Mouse (Mus musculus) kidney, adult 2 months (tissue): ENCODE results near the gene Ankrd42. TPM values are rescaled to one million over a fixed set of nuclear protein-coding genes. Genes with fewer than 3 reads are reported as not detected.
A peak's percentile ranks its signal among the peaks of the same experiment; 100 is the strongest.

Experiments
- DNase-seq: peaks from one replicate; pipeline ENCODE4 v3.0.0; 2021
- H3K27ac ChIP-seq: fragments of 200-500 bp; 2 replicates; pipeline ENCODE4 v1.5.1; 2012; ENCODE audit warnings: low read depth, low read length, control low read depth, inconsistent platforms; ENCODE audit not compliant: insufficient read depth
- H3K27me3 ChIP-seq: fragments of 200-500 bp; replicated peaks from 2 replicates; pipeline ENCODE4 v1.6.1; 2012; ENCODE audit warnings: mild to moderate bottlenecking, moderate library complexity, low read length, inconsistent platforms; ENCODE audit not compliant: control insufficient read depth, insufficient read depth
- H3K36me3 ChIP-seq: fragments of 200-500 bp; 2 replicates; pipeline ENCODE4 v1.6.1; 2012; ENCODE audit warnings: mild to moderate bottlenecking, moderate library complexity, low read length, inconsistent platforms; ENCODE audit not compliant: control insufficient read depth, insufficient read depth
- H3K4me1 ChIP-seq: fragments of 200-500 bp; 2 replicates; pipeline ENCODE4 v1.6.1; 2011; ENCODE audit warnings: low read length; ENCODE audit not compliant: control insufficient read depth, insufficient read depth
- H3K4me3 ChIP-seq: fragments of 200-500 bp; 2 replicates; pipeline ENCODE4 v1.5.1; 2011; ENCODE audit warnings: mild to moderate bottlenecking, low read depth, low read length, control low read depth; ENCODE audit not compliant: insufficient read depth
- CTCF ChIP-seq: fragments of 200-500 bp; conservative IDR thresholded peaks from 2 replicates; pipeline ENCODE4 v1.5.1; 2011; ENCODE audit warnings: low read depth, mild to moderate bottlenecking, control low read depth, low read length, moderate library complexity, mixed read lengths; ENCODE audit not compliant: insufficient read depth, insufficient read length
- POLR2A ChIP-seq: fragments of 200-500 bp; IDR thresholded peaks from one replicate; pipeline ENCODE4 v1.6.1; 2011; ENCODE audit warnings: low read depth, low read length, control low read depth
- WGBS: fragments of 180-500 bp; shearing (Covaris S2); methylation state at CpG from one replicate; pipeline ENCODE4 v1.1.7; 2018; 5-methylcytosine and 5-hydroxymethylcytosine counted together
- polyA plus RNA-seq: library from polyadenylated mRNA; depleted of rRNA; stranded (reverse); fragments of >200 nt; gene quantifications from 2 replicates; pipeline ENCODE4 v1.2.3, GENCODE M21; 2012; rRNA removed

Gene Ankrd42
- polyA plus RNA-seq, result 2.3 TPM in 2 replicates

- peaks cover 2% of the 10 kb centered on the region; the same call in 1 of the 2 replicates for H3K36me3 ChIP-seq
- no peaks in the 10 kb centered on the region; the same call in 1 of the 2 replicates for H3K27me3 ChIP-seq
- DNase-seq, result peak; percentile 96
- peak within 1 kb of the TSS; percentile 65 for H3K4me3 ChIP-seq
- H3K27ac ChIP-seq, result peak within 1 kb of the TSS; percentile 79
- under 1% methylated on average over 44 of the region's 44 CpGs for WGBS
- peaks cover 5% of the 10 kb centered on the region for H3K4me1 ChIP-seq
- TF ChIP-seq CTCF (no peak), POLR2A (no peak)
Observed at GRCm38 (mm10) chr7:92637021-92637625, at the start of gene Ankrd42. Gene Ankrd42 (minus strand): TSS chr7:92637142.

GRCm38 (mm10) chr7:92677346-92677745, 40.4 kb upstream of the Ankrd42 start:
- TF ChIP-seq CTCF, result no peak
- TF ChIP-seq POLR2A, result no peak
- no peak overlapping the region for H3K27ac ChIP-seq
- H3K4me1 ChIP-seq, result no peaks in the 10 kb centered on the region; the same call in 1 of the 2 replicates
- no peaks in the 10 kb centered on the region for H3K36me3 ChIP-seq
- H3K4me3 ChIP-seq, result no peak overlapping the region
- H3K27me3 ChIP-seq, result no peaks in the 10 kb centered on the region
- no peak for DNase-seq
- WGBS, result 65% methylated on average over 4 of the region's 4 CpGs

- no peak for DNase-seq
- Histone ChIP-seq H3K27me3 (no peaks in the 10 kb centered on the region), H3K36me3 (no peaks in the 10 kb centered on the region), H3K4me3 (no peak overlapping the region), H3K27ac (no peak overlapping the region), H3K4me1 (peaks cover 3% of the 10 kb centered on the region; the same call in 1 of the 2 replicates)
- no peak for TF ChIP-seq POLR2A
- no peak for TF ChIP-seq CTCF
- 85% methylated on average over 3 of the region's 3 CpGs for WGBS
Observed at GRCm38 (mm10) chr7:92675131-92675530, 38.2 kb upstream of the Ankrd42 start.

- H3K4me1 ChIP-seq, result peaks cover 12% of the 10 kb centered on the region
- H3K36me3 ChIP-seq, result no peaks in the 10 kb centered on the region; the same call in 1 of the 2 replicates
- H3K27ac ChIP-seq, result peak within 1 kb of the TSS; percentile 96
- no peak for TF ChIP-seq CTCF
- TF ChIP-seq POLR2A, result peak; percentile 94
- no peaks in the 10 kb centered on the region for H3K27me3 ChIP-seq
- WGBS, result under 1% methylated on average over 88 of the region's 88 CpGs
- peak; percentile 99 for DNase-seq
- H3K4me3 ChIP-seq, result peak within 1 kb of the TSS; percentile 99
Observed at GRCm38 (mm10) chr7:92669507-92670471, 32.8 kb upstream of the Ankrd42 start, which contains the start of gene Pcf11. Gene Pcf11 (minus strand): TSS chr7:92669934.

- under 1% methylated on average over 29 of the region's 29 CpGs for WGBS
- peak overlapping the region; percentile 96 for H3K27ac ChIP-seq
- TF ChIP-seq POLR2A (no peak), CTCF (no peak)
- H3K36me3 ChIP-seq, result no peaks in the 10 kb centered on the region; the same call in 1 of the 2 replicates
- DNase-seq, result peak; percentile 61
- H3K27me3 ChIP-seq, result no peaks in the 10 kb centered on the region
- peak overlapping the region; percentile 99 for H3K4me3 ChIP-seq
- peaks cover 12% of the 10 kb centered on the region for H3K4me1 ChIP-seq
Observed at GRCm38 (mm10) chr7:92668791-92669506, 32.0 kb upstream of the Ankrd42 start.

GRCm38 (mm10) chr7:92666274-92666820, 29.4 kb upstream of the Ankrd42 start:
- Histone ChIP-seq H3K36me3 (peaks cover 4% of the 10 kb centered on the region; the same call in 1 of the 2 replicates), H3K4me3 (no peak overlapping the region), H3K27ac (no peak overlapping the region), H3K27me3 (no peaks in the 10 kb centered on the region), H3K4me1 (peaks cover 12% of the 10 kb centered on the region)
- TF ChIP-seq CTCF (no peak), POLR2A (no peak)
- DNase-seq, result no peak
- 47% methylated on average over 7 of the region's 7 CpGs for WGBS
